Mouse (Mus musculus): ENCODE measurements around the gene Camk2n2. TPM values are rescaled to one million over a fixed set of nuclear protein-coding genes. Genes with fewer than 3 reads are reported as not detected.

Gene Camk2n2
- polyA plus RNA-seq, 1 experiment from 2014 or later = 69.4 TPM

DNA sequence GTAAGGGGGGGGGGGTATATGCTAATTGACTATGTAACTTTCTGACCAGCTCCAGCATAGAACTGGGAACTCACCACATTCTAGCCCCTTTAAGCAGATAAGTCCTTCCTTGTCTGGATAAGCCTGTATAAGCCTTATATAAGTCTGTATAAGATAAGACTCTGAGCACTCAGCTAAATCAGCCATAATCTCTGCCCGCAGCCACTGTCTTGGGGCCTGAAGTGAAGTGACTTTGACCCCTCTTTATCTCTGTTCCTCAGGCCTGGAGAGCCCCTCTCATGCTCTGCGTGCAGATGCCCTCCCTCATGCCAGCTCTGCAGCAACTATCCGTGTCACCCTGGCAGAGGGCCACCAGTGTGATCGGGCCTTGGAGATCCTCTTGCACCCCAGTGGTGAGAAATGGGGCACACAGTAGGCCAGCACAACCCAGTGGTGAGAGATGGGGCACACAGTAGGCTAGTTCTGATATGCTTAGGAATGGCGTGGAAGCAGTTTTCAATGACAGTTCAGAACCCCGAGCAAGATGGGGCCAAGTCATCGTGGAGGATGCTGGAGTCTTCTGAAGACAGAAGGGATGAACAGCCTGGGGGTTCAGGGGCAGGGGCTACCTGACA lies 25.9 kb downstream of the Camk2n2 start:
- 87% methylated on average over 7 of the region's 7 CpGs for WGBS
- no peak for ATAC-seq (ENCODE audit: low read depth)
- Histone ChIP-seq H3K4me2 (ENCODE audit: low read depth, low read length) (no peak overlapping the region), H3K27ac (ENCODE audit: low read depth, low read length) (no peak overlapping the region), H3K9ac (replicated peaks; ENCODE audit: low read depth, low read length) (no peak overlapping the region), H3K4me1 (ENCODE audit: control insufficient read depth, insufficient read depth, low read length) (no peaks in the 10 kb centered on the region), H3K27me3 (ENCODE audit: control insufficient read depth, insufficient read depth, low read length) (peaks cover 26% of the 10 kb centered on the region), H3K4me3 (ENCODE audit: low read depth, low read length) (no peak overlapping the region), H3K9me3 (ENCODE audit: control insufficient read depth, low read length) (no peaks in the 10 kb centered on the region), H3K36me3 (ENCODE audit: control insufficient read depth, insufficient read depth, low read length) (no peaks in the 10 kb centered on the region)

GRCm38 (mm10) chr16:20591076-20591705 lies 29.9 kb downstream of the Camk2n2 start:
- Histone ChIP-seq H3K4me3 (ENCODE audit: low read depth, low read length) (peak overlapping the region; percentile 47), H3K27ac (ENCODE audit: low read depth, low read length) (no peak overlapping the region), H3K4me1 (ENCODE audit: control insufficient read depth, insufficient read depth, low read length) (peaks cover 4% of the 10 kb centered on the region; the same call in 1 of the 2 replicates), H3K27me3 (ENCODE audit: control insufficient read depth, insufficient read depth, low read length) (peaks cover 31% of the 10 kb centered on the region), H3K9me3 (ENCODE audit: control insufficient read depth, low read length) (no peaks in the 10 kb centered on the region), H3K9ac (replicated peaks; ENCODE audit: low read depth, low read length) (peak overlapping the region; percentile 62), H3K36me3 (ENCODE audit: control insufficient read depth, insufficient read depth, low read length) (no peaks in the 10 kb centered on the region), H3K4me2 (ENCODE audit: low read depth, low read length) (peak overlapping the region; percentile 75)
- 6% methylated on average over 47 of the region's 48 CpGs for WGBS
- no peak for ATAC-seq (ENCODE audit: low read depth)

DNA sequence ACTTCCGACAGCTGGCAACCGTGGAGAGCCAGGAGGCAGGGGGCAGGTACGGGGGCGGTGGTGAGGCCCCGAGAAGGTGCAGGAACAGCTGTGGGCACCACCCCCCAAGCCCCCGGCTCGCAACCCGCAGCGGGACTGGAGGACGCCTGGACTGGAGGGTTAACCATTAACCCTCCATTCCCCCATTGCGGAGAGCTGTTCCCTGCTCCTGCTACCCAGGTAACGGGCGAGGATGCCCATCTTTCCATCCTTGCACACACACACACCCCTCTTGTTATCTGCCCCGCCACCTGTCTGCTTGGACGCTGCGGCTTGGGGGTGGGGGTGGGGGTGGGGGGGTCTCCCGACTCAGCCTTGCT lies 30.4 kb downstream of the Camk2n2 start:
- Histone ChIP-seq H3K27ac (ENCODE audit: low read depth, low read length) (no peak overlapping the region), H3K9ac (replicated peaks; ENCODE audit: low read depth, low read length) (peak overlapping the region; percentile 62), H3K4me2 (ENCODE audit: low read depth, low read length) (peak overlapping the region; percentile 75), H3K9me3 (ENCODE audit: control insufficient read depth, low read length) (no peaks in the 10 kb centered on the region), H3K36me3 (ENCODE audit: control insufficient read depth, insufficient read depth, low read length) (no peaks in the 10 kb centered on the region), H3K27me3 (ENCODE audit: control insufficient read depth, insufficient read depth, low read length) (peaks cover 31% of the 10 kb centered on the region), H3K4me1 (ENCODE audit: control insufficient read depth, insufficient read depth, low read length) (peaks cover 4% of the 10 kb centered on the region; the same call in 1 of the 2 replicates), H3K4me3 (ENCODE audit: low read depth, low read length) (peak overlapping the region; percentile 47)
- ATAC-seq (ENCODE audit: low read depth) = no peak
- WGBS = 2% methylated on average over 17 of the region's 17 CpGs

- Histone ChIP-seq H3K9ac (replicated peaks; ENCODE audit: low read depth, low read length) (peak overlapping the region; percentile 62), H3K4me2 (ENCODE audit: low read depth, low read length) (peak overlapping the region; percentile 75), H3K27ac (ENCODE audit: low read depth, low read length) (peak overlapping the region; percentile 34), H3K4me3 (ENCODE audit: low read depth, low read length) (peak overlapping the region; percentile 47), H3K4me1 (ENCODE audit: control insufficient read depth, insufficient read depth, low read length) (peaks cover 4% of the 10 kb centered on the region; the same call in 1 of the 2 replicates), H3K36me3 (ENCODE audit: control insufficient read depth, insufficient read depth, low read length) (no peaks in the 10 kb centered on the region), H3K9me3 (ENCODE audit: control insufficient read depth, low read length) (no peaks in the 10 kb centered on the region), H3K27me3 (ENCODE audit: control insufficient read depth, insufficient read depth, low read length) (peaks cover 31% of the 10 kb centered on the region)
- WGBS = 0% methylated on average over 39 of the region's 39 CpGs
- ATAC-seq (ENCODE audit: low read depth) = peak; percentile 89
Observed at GRCm38 (mm10) chr16:20589939-20590679, 31.0 kb downstream of the Camk2n2 start.

GRCm38 (mm10) chr16:20589366-20589938 lies 31.6 kb downstream of the Camk2n2 start, which contains the start of gene Vwa5b2:
TSS of gene Vwa5b2 (plus strand) at chr16:20589471.
- H3K27ac ChIP-seq (ENCODE audit: low read depth, low read length) = peak within 1 kb of the TSS; percentile 44
- no peaks in the 10 kb centered on the region for H3K9me3 ChIP-seq (ENCODE audit: control insufficient read depth, low read length)
- peak within 1 kb of the TSS; percentile 75 for H3K4me2 ChIP-seq (ENCODE audit: low read depth, low read length)
- H3K36me3 ChIP-seq (ENCODE audit: control insufficient read depth, insufficient read depth, low read length) = no peaks in the 10 kb centered on the region
- peak within 1 kb of the TSS; percentile 62 for H3K9ac ChIP-seq (replicated peaks; ENCODE audit: low read depth, low read length)
- 1% methylated on average over 24 of the region's 24 CpGs for WGBS
- H3K4me1 ChIP-seq (ENCODE audit: control insufficient read depth, insufficient read depth, low read length) = peaks cover 4% of the 10 kb centered on the region; the same call in 1 of the 2 replicates
- H3K4me3 ChIP-seq (ENCODE audit: low read depth, low read length) = peak within 1 kb of the TSS; percentile 47
- ATAC-seq (ENCODE audit: low read depth) = peak; percentile 80
- H3K27me3 ChIP-seq (ENCODE audit: control insufficient read depth, insufficient read depth, low read length) = peaks cover 31% of the 10 kb centered on the region

MicroRNA genes within 50 kb of the gene (microRNA counts, 519-probe panel; counts per million panel counts)
- 2,817 counts per million, percentile 18 among the panel's probes with 10 or more counts for microRNA mmu-miR-1224

Small RNA genes within 50 kb of the gene (microRNA-seq; reads per million reads assigned to microRNA genes)
- gene Mir1224 = 44.9 reads per million, percentile 34 among the genes with 10 or more reads in this experiment

Other genes with a start within 250 kb of the Camk2n2 start
- gene Abcc5, start 194.9 kb downstream of the Camk2n2 start, polyA plus RNA-seq (2014; fragmentation: Nextera tagmentation; extraction: Ambion mirVana) = 149 and 173 TPM in 2 replicates
- 84.9 and 108 TPM in 2 replicates for gene Eif2b5, start 122.5 kb downstream of the Camk2n2 start, polyA plus RNA-seq (2014; fragmentation: Nextera tagmentation; extraction: Ambion mirVana)
- 39.7 and 40.6 TPM in 2 replicates for gene Dvl3, start 104.3 kb downstream of the Camk2n2 start, polyA plus RNA-seq (2014; fragmentation: Nextera tagmentation; extraction: Ambion mirVana)
- 1,186 and 1,271 TPM in 2 replicates for gene Ap2m1, start 85.8 kb downstream of the Camk2n2 start, polyA plus RNA-seq (2014; fragmentation: Nextera tagmentation; extraction: Ambion mirVana)
- gene Abcf3, start 72.7 kb downstream of the Camk2n2 start, polyA plus RNA-seq (2014; fragmentation: Nextera tagmentation; extraction: Ambion mirVana) = 72.6 and 82.2 TPM in 2 replicates
- 27.1 and 40.4 TPM in 2 replicates for gene Vwa5b2, start 31.8 kb downstream of the Camk2n2 start, polyA plus RNA-seq (2014; fragmentation: Nextera tagmentation; extraction: Ambion mirVana)
- gene Eef1akmt4, start 9.7 kb downstream of the Camk2n2 start, polyA plus RNA-seq (2014; fragmentation: Nextera tagmentation; extraction: Ambion mirVana) = 9.9 and 10.5 TPM in 2 replicates
- not detected in 2 replicates for gene Gm49333, start 9.7 kb downstream of the Camk2n2 start, polyA plus RNA-seq (2014; fragmentation: Nextera tagmentation; extraction: Ambion mirVana)
- gene Alg3, start 9.6 kb downstream of the Camk2n2 start, polyA plus RNA-seq (2014; fragmentation: Nextera tagmentation; extraction: Ambion mirVana) = 43.7 and 44.6 TPM in 2 replicates
- gene Ece2, start 8.5 kb upstream of the Camk2n2 start, polyA plus RNA-seq (2014; fragmentation: Nextera tagmentation; extraction: Ambion mirVana) = 14.2 and 16.4 TPM in 2 replicates
- 314 and 366 TPM in 2 replicates for gene Psmd2, start 30.4 kb upstream of the Camk2n2 start, polyA plus RNA-seq (2014; fragmentation: Nextera tagmentation; extraction: Ambion mirVana)
- gene Eif4g1, start 47.0 kb upstream of the Camk2n2 start, polyA plus RNA-seq (2014; fragmentation: Nextera tagmentation; extraction: Ambion mirVana) = 112 and 134 TPM in 2 replicates
- 42.5 and 48.2 TPM in 2 replicates for gene Fam131a, start 72.0 kb upstream of the Camk2n2 start, polyA plus RNA-seq (2014; fragmentation: Nextera tagmentation; extraction: Ambion mirVana)
- gene Polr2h, start 96.4 kb upstream of the Camk2n2 start, polyA plus RNA-seq (2014; fragmentation: Nextera tagmentation; extraction: Ambion mirVana) = 91.4 and 100 TPM in 2 replicates
- gene Clcn2, start 96.5 kb upstream of the Camk2n2 start, polyA plus RNA-seq (2014; fragmentation: Nextera tagmentation; extraction: Ambion mirVana) = 30.7 and 31.3 TPM in 2 replicates
- 6.6 and 7.0 TPM in 2 replicates for gene Chrd, start 111.8 kb upstream of the Camk2n2 start, polyA plus RNA-seq (2014; fragmentation: Nextera tagmentation; extraction: Ambion mirVana)
- 0.99 and 1.6 TPM in 2 replicates for gene Thpo, start 113.2 kb upstream of the Camk2n2 start, polyA plus RNA-seq (2014; fragmentation: Nextera tagmentation; extraction: Ambion mirVana)

All from neural tube, embryonic 14.5 days (tissue).